Mouse (Mus musculus): ENCODE data around the gene Arcn1. TPM values are rescaled to one million over a fixed set of nuclear protein-coding genes. Genes with fewer than 3 reads are reported as not detected.

The Arcn1 gene
- 150 and 161 TPM in 2 replicates for polyA plus RNA-seq (2015; fragmentation: Nextera tagmentation; extraction: Ambion mirVana)

DNA sequence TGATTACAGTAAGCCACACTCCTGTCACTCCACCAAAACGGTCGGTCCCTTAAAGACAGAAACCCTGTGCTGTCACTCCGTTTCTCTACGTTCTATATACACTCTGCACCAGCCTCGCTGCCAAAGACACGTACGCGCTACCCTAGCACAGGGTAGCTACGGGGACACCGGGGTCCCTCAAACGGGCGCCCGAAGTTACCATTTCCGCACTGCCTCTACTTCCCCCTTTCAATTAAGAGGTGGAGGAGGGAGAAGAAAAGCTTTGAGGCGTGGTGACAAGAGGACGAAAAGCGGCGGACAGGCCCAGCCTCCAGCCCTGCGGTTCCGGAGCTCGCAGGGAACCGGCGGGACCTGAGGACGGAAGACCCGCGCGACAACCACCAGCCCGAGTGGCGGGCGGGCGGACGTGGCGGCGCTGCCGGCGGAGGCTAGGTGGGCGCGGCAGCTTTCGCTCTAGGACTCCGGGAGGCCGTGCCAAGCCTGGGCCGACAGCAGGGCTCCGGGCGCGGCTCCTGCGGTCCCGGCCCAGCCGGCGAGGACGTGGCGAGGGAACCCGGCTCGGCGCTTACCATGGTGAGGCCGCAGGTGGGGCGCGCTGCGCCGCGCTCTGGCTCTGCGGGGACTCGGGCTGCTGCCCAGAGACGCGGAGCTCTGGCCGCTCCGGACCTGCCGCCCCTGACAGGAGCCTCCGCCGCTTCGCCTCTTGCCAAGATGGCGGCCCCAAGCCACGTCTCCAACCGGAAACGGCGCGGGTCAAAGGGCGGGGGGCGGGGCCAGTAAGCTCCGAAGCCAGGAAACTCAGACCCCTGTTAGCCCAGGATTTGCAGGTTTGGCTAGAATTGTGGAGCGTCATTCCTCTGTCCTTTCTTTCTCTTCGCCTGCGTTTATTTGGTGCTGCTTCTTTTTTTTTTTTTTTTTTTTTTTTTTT, at the start of gene Arcn1, which contains the start of gene Ift46:
Arcn1 (minus strand) TSS at position 745 of the 928 bp plus-strand sequence.
Ift46 (plus strand) TSS at position 808 of the 928 bp plus-strand sequence.
- under 1% methylated on average over 82 of the region's 82 CpGs for WGBS
- peak within 1 kb of the TSS; percentile 90 for H3K4me3 ChIP-seq (replicated peaks; ENCODE audit: low read length)

DNA sequence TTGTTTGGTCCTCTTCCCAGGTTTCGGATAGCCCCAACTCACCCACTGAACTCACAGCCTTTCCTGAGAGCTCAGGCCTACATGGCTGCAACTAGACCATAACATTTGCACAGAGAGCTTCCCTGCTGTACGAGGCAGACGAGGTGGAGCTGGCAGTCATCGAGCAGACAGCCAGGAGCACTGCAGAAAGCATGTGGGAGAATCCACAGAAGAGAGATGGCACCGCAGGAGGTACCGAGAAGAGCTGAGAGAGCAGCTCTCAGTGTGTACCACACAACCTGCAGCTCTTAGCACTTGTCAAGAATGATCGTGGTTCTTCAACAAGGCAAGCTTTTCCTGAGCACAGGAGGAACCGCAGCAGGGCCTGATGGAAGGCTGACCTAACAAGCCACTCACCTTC, 46.5 kb upstream of the Arcn1 start:
- no peak overlapping the region for H3K9ac ChIP-seq (replicated peaks; ENCODE audit: low read depth, low read length)
- peaks cover 94% of the 10 kb centered on the region for H3K36me3 ChIP-seq (ENCODE audit: control insufficient read depth, insufficient read depth)
- ATAC-seq = no peak
- H3K27me3 ChIP-seq (replicated peaks; ENCODE audit: control insufficient read depth, insufficient read depth, low read length) = no peaks in the 10 kb centered on the region
- no peak overlapping the region for H3K4me2 ChIP-seq (ENCODE audit: low read length)
- WGBS = 93% methylated on average over 8 of the region's 8 CpGs
- no peak overlapping the region for H3K4me3 ChIP-seq (replicated peaks; ENCODE audit: low read length)
- no peak overlapping the region for H3K27ac ChIP-seq (ENCODE audit: low read length)
- no peaks in the 10 kb centered on the region for H3K9me3 ChIP-seq (ENCODE audit: control insufficient read depth, low read length)
- no peaks in the 10 kb centered on the region for H3K4me1 ChIP-seq (replicated peaks; ENCODE audit: control insufficient read depth, insufficient read depth, low read length)

More for the DNA sequence above, at the start of gene Arcn1, which contains the start of gene Ift46:
- peak within 1 kb of the TSS; percentile 95 for H3K9ac ChIP-seq (replicated peaks; ENCODE audit: low read depth, low read length)
- ATAC-seq = peak; percentile 90
- no peaks in the 10 kb centered on the region for H3K36me3 ChIP-seq (ENCODE audit: control insufficient read depth, insufficient read depth)
- H3K4me1 ChIP-seq (replicated peaks; ENCODE audit: control insufficient read depth, insufficient read depth, low read length) = peaks cover 17% of the 10 kb centered on the region
- peak within 1 kb of the TSS; percentile 91 for H3K4me2 ChIP-seq (ENCODE audit: low read length)
- H3K9me3 ChIP-seq (ENCODE audit: control insufficient read depth, low read length) = no peaks in the 10 kb centered on the region
- H3K27me3 ChIP-seq (replicated peaks; ENCODE audit: control insufficient read depth, insufficient read depth, low read length) = no peaks in the 10 kb centered on the region
- peak within 1 kb of the TSS; percentile 93 for H3K27ac ChIP-seq (ENCODE audit: low read length)

- ATAC-seq = no peak
- H3K27me3 ChIP-seq (replicated peaks; ENCODE audit: control insufficient read depth, insufficient read depth, low read length) = no peaks in the 10 kb centered on the region
- no peak overlapping the region for H3K4me3 ChIP-seq (replicated peaks; ENCODE audit: low read length)
- H3K27ac ChIP-seq (ENCODE audit: low read length) = no peak overlapping the region
- no peaks in the 10 kb centered on the region for H3K4me1 ChIP-seq (replicated peaks; ENCODE audit: control insufficient read depth, insufficient read depth, low read length)
- 93% methylated on average over 10 of the region's 10 CpGs for WGBS
- no peak overlapping the region for H3K9ac ChIP-seq (replicated peaks; ENCODE audit: low read depth, low read length)
- peaks cover 88% of the 10 kb centered on the region for H3K36me3 ChIP-seq (ENCODE audit: control insufficient read depth, insufficient read depth)
- H3K4me2 ChIP-seq (ENCODE audit: low read length) = no peak overlapping the region
- H3K9me3 ChIP-seq (ENCODE audit: control insufficient read depth, low read length) = no peaks in the 10 kb centered on the region
Measured at GRCm38 (mm10) chr9:44810316-44810715, 42.7 kb upstream of the Arcn1 start.

- 95% methylated on average over 10 of the region's 10 CpGs for WGBS
- H3K9ac ChIP-seq (replicated peaks; ENCODE audit: low read depth, low read length) = no peak overlapping the region
- ATAC-seq = no peak
- peaks cover 64% of the 10 kb centered on the region for H3K36me3 ChIP-seq (ENCODE audit: control insufficient read depth, insufficient read depth)
- H3K4me3 ChIP-seq (replicated peaks; ENCODE audit: low read length) = no peak overlapping the region
- H3K9me3 ChIP-seq (ENCODE audit: control insufficient read depth, low read length) = no peaks in the 10 kb centered on the region
- H3K4me2 ChIP-seq (ENCODE audit: low read length) = no peak overlapping the region
- H3K27ac ChIP-seq (ENCODE audit: low read length) = no peak overlapping the region
- no peaks in the 10 kb centered on the region for H3K4me1 ChIP-seq (replicated peaks; ENCODE audit: control insufficient read depth, insufficient read depth, low read length)
- H3K27me3 ChIP-seq (replicated peaks; ENCODE audit: control insufficient read depth, insufficient read depth, low read length) = no peaks in the 10 kb centered on the region
Measured at GRCm38 (mm10) chr9:44807778-44808177, 40.1 kb upstream of the Arcn1 start.

- H3K4me2 ChIP-seq (ENCODE audit: low read length) = no peak overlapping the region
- H3K4me3 ChIP-seq (replicated peaks; ENCODE audit: low read length) = no peak overlapping the region
- no peaks in the 10 kb centered on the region for H3K4me1 ChIP-seq (replicated peaks; ENCODE audit: control insufficient read depth, insufficient read depth, low read length)
- no peak overlapping the region for H3K9ac ChIP-seq (replicated peaks; ENCODE audit: low read depth, low read length)
- no peaks in the 10 kb centered on the region for H3K27me3 ChIP-seq (replicated peaks; ENCODE audit: control insufficient read depth, insufficient read depth, low read length)
- H3K36me3 ChIP-seq (ENCODE audit: control insufficient read depth, insufficient read depth) = peaks cover 60% of the 10 kb centered on the region
- no peaks in the 10 kb centered on the region for H3K9me3 ChIP-seq (ENCODE audit: control insufficient read depth, low read length)
- ATAC-seq = no peak
- 66% methylated on average over 5 of the region's 5 CpGs for WGBS
- no peak overlapping the region for H3K27ac ChIP-seq (ENCODE audit: low read length)
Measured at GRCm38 (mm10) chr9:44807141-44807540, 39.5 kb upstream of the Arcn1 start.

GRCm38 (mm10) chr9:44805536-44805935, 37.9 kb upstream of the Arcn1 start:
- H3K36me3 ChIP-seq (ENCODE audit: control insufficient read depth, insufficient read depth) = peaks cover 45% of the 10 kb centered on the region
- 96% methylated on average over 5 of the region's 5 CpGs for WGBS
- no peak overlapping the region for H3K9ac ChIP-seq (replicated peaks; ENCODE audit: low read depth, low read length)

GRCm38 (mm10) chr9:44804678-44805077, 37.0 kb upstream of the Arcn1 start:
- Histone ChIP-seq H3K27me3 (replicated peaks; ENCODE audit: control insufficient read depth, insufficient read depth, low read length) (no peaks in the 10 kb centered on the region), H3K9ac (replicated peaks; ENCODE audit: low read depth, low read length) (no peak overlapping the region), H3K36me3 (ENCODE audit: control insufficient read depth, insufficient read depth) (peaks cover 37% of the 10 kb centered on the region), H3K4me3 (replicated peaks; ENCODE audit: low read length) (no peak overlapping the region), H3K9me3 (ENCODE audit: control insufficient read depth, low read length) (no peaks in the 10 kb centered on the region), H3K4me2 (ENCODE audit: low read length) (no peak overlapping the region), H3K27ac (ENCODE audit: low read length) (no peak overlapping the region), H3K4me1 (replicated peaks; ENCODE audit: control insufficient read depth, insufficient read depth, low read length) (peaks cover 5% of the 10 kb centered on the region)
- 93% methylated on average over 10 of the region's 10 CpGs for WGBS
- ATAC-seq = no peak

More at GRCm38 (mm10) chr9:44805536-44805935, 37.9 kb upstream of the Arcn1 start:
- no peak for ATAC-seq
- H3K27me3 ChIP-seq (replicated peaks; ENCODE audit: control insufficient read depth, insufficient read depth, low read length) = no peaks in the 10 kb centered on the region
- no peak overlapping the region for H3K27ac ChIP-seq (ENCODE audit: low read length)
- no peak overlapping the region for H3K4me3 ChIP-seq (replicated peaks; ENCODE audit: low read length)
- no peaks in the 10 kb centered on the region for H3K4me1 ChIP-seq (replicated peaks; ENCODE audit: control insufficient read depth, insufficient read depth, low read length)
- H3K4me2 ChIP-seq (ENCODE audit: low read length) = no peak overlapping the region
- no peaks in the 10 kb centered on the region for H3K9me3 ChIP-seq (ENCODE audit: control insufficient read depth, low read length)

GRCm38 (mm10) chr9:44802808-44803450, 35.3 kb upstream of the Arcn1 start, which contains the start of gene Ttc36:
TSS of gene Ttc36 (minus strand) at chr9:44803072.
- Histone ChIP-seq H3K27me3 (replicated peaks; ENCODE audit: control insufficient read depth, insufficient read depth, low read length) (no peaks in the 10 kb centered on the region), H3K4me3 (replicated peaks; ENCODE audit: low read length) (no peak within 1 kb of the TSS), H3K4me2 (ENCODE audit: low read length) (no peak within 1 kb of the TSS), H3K4me1 (replicated peaks; ENCODE audit: control insufficient read depth, insufficient read depth, low read length) (peaks cover 13% of the 10 kb centered on the region), H3K36me3 (ENCODE audit: control insufficient read depth, insufficient read depth) (peaks cover 19% of the 10 kb centered on the region), H3K9ac (replicated peaks; ENCODE audit: low read depth, low read length) (no peak within 1 kb of the TSS), H3K9me3 (ENCODE audit: control insufficient read depth, low read length) (no peaks in the 10 kb centered on the region), H3K27ac (ENCODE audit: low read length) (no peak within 1 kb of the TSS)
- WGBS = 81% methylated on average over 4 of the region's 4 CpGs
- ATAC-seq = no peak

GRCm38 (mm10) chr9:44801669-44802068, 34.0 kb upstream of the Arcn1 start:
- WGBS = 82% methylated on average over 6 of the region's 6 CpGs
- H3K9me3 ChIP-seq (ENCODE audit: control insufficient read depth, low read length) = no peaks in the 10 kb centered on the region
- no peak overlapping the region for H3K9ac ChIP-seq (replicated peaks; ENCODE audit: low read depth, low read length)
- peaks cover 9% of the 10 kb centered on the region for H3K36me3 ChIP-seq (ENCODE audit: control insufficient read depth, insufficient read depth)
- H3K4me3 ChIP-seq (replicated peaks; ENCODE audit: low read length) = no peak overlapping the region
- no peak overlapping the region for H3K27ac ChIP-seq (ENCODE audit: low read length)
- peaks cover 13% of the 10 kb centered on the region for H3K4me1 ChIP-seq (replicated peaks; ENCODE audit: control insufficient read depth, insufficient read depth, low read length)
- no peak overlapping the region for H3K4me2 ChIP-seq (ENCODE audit: low read length)
- no peaks in the 10 kb centered on the region for H3K27me3 ChIP-seq (replicated peaks; ENCODE audit: control insufficient read depth, insufficient read depth, low read length)
- ATAC-seq = no peak

Data from forebrain, embryonic 16.5 days (tissue).